Mouse (Mus musculus) kidney, adult 2 months (tissue): ENCODE results near the gene Ptprd. TPM values are rescaled to one million over a fixed set of nuclear protein-coding genes. Genes with fewer than 3 reads are reported as not detected.

Experiments
- DNase-seq: peaks from one replicate; pipeline ENCODE4 v3.0.0; 2021
- H3K27ac ChIP-seq: fragments of 200-500 bp; 2 replicates; pipeline ENCODE4 v1.5.1; 2012; ENCODE audit warnings: low read depth, low read length, control low read depth, inconsistent platforms; ENCODE audit not compliant: insufficient read depth
- H3K27me3 ChIP-seq: fragments of 200-500 bp; replicated peaks from 2 replicates; pipeline ENCODE4 v1.6.1; 2012; ENCODE audit warnings: mild to moderate bottlenecking, moderate library complexity, low read length, inconsistent platforms; ENCODE audit not compliant: control insufficient read depth, insufficient read depth
- H3K36me3 ChIP-seq: fragments of 200-500 bp; 2 replicates; pipeline ENCODE4 v1.6.1; 2012; ENCODE audit warnings: mild to moderate bottlenecking, moderate library complexity, low read length, inconsistent platforms; ENCODE audit not compliant: control insufficient read depth, insufficient read depth
- H3K4me1 ChIP-seq: fragments of 200-500 bp; 2 replicates; pipeline ENCODE4 v1.6.1; 2011; ENCODE audit warnings: low read length; ENCODE audit not compliant: control insufficient read depth, insufficient read depth
- H3K4me3 ChIP-seq: fragments of 200-500 bp; 2 replicates; pipeline ENCODE4 v1.5.1; 2011; ENCODE audit warnings: mild to moderate bottlenecking, low read depth, low read length, control low read depth; ENCODE audit not compliant: insufficient read depth
- CTCF ChIP-seq: fragments of 200-500 bp; conservative IDR thresholded peaks from 2 replicates; pipeline ENCODE4 v1.5.1; 2011; ENCODE audit warnings: low read depth, mild to moderate bottlenecking, control low read depth, low read length, moderate library complexity, mixed read lengths; ENCODE audit not compliant: insufficient read depth, insufficient read length
- POLR2A ChIP-seq: fragments of 200-500 bp; IDR thresholded peaks from one replicate; pipeline ENCODE4 v1.6.1; 2011; ENCODE audit warnings: low read depth, low read length, control low read depth
- WGBS: fragments of 180-500 bp; shearing (Covaris S2); methylation state at CpG from one replicate; pipeline ENCODE4 v1.1.7; 2018; 5-methylcytosine and 5-hydroxymethylcytosine counted together
- polyA plus RNA-seq: library from polyadenylated mRNA; depleted of rRNA; stranded (reverse); fragments of >200 nt; gene quantifications from 2 replicates; pipeline ENCODE4 v1.2.3, GENCODE M21; 2012

The Ptprd gene
- polyA plus RNA-seq, 1 experiment, result 30.0 TPM

GRCm38 (mm10) chr4:76541769-76542168 lies 1670.0 kb downstream of the Ptprd start:
- H3K27me3 ChIP-seq, result no peaks in the 10 kb centered on the region
- TF ChIP-seq POLR2A (no peak), CTCF (no peak)
- 75% methylated on average over 2 of the region's 2 CpGs for WGBS
- H3K4me1 ChIP-seq, result no peaks in the 10 kb centered on the region
- no peak overlapping the region for H3K4me3 ChIP-seq
- no peak for DNase-seq
- H3K27ac ChIP-seq, result no peak overlapping the region
- H3K36me3 ChIP-seq, result no peaks in the 10 kb centered on the region

DNA sequence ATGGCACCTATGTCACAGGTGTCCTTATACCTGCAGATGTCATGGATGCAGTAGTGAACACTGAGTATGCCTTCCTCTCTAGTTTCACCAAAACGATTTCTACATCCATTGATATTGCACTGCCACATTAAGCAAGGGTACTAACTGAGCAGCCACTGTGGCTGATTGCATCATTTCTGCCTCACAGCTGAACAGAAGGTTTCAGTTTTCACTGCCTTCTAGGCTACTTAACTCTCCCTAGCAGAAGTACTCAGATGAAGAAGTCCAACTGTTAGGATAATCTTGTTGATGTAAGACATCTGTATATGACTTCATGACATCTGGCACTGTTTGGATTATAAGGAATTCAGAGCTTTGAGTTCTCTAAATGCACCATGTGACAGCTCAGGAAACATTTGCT lies 1678.8 kb downstream of the Ptprd start:
- Histone ChIP-seq H3K4me3 (no peak overlapping the region), H3K36me3 (no peaks in the 10 kb centered on the region), H3K27ac (no peak overlapping the region), H3K27me3 (no peaks in the 10 kb centered on the region), H3K4me1 (no peaks in the 10 kb centered on the region)
- DNase-seq, result no peak
- WGBS, result 26% methylated on average over 1 of the region's 1 CpGs
- TF ChIP-seq CTCF (no peak), POLR2A (no peak)

GRCm38 (mm10) chr4:76525281-76525680 lies 1686.5 kb downstream of the Ptprd start:
- no peak for DNase-seq
- no peaks in the 10 kb centered on the region for H3K36me3 ChIP-seq
- no peak overlapping the region for H3K27ac ChIP-seq
- TF ChIP-seq CTCF (no peak), POLR2A (no peak)
- H3K27me3 ChIP-seq, result no peaks in the 10 kb centered on the region
- no peaks in the 10 kb centered on the region for H3K4me1 ChIP-seq
- no peak overlapping the region for H3K4me3 ChIP-seq
- 73% methylated on average over 3 of the region's 3 CpGs for WGBS

DNA sequence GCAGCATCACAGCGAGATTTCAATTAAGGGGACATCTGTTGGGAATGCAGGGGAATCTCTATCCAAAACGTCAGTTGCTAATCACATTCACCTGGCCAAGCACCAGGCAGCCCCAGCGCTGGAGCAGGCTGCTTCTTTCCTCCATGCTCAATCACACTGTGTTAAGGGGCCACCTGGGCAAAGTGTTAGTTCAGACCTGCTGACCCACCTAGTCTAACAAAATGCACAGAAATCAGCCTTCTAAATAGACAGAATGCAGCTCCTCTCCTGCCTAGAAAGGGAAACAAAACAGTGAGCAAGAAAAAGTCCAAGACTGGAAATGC lies 1708.5 kb downstream of the Ptprd start:
- no peak overlapping the region for H3K4me3 ChIP-seq
- 33% methylated on average over 3 of the region's 3 CpGs for WGBS
- H3K27ac ChIP-seq, result no peak overlapping the region
- no peak for DNase-seq
- no peaks in the 10 kb centered on the region for H3K27me3 ChIP-seq
- TF ChIP-seq POLR2A (no peak), CTCF (no peak)
- H3K4me1 ChIP-seq, result no peaks in the 10 kb centered on the region
- H3K36me3 ChIP-seq, result no peaks in the 10 kb centered on the region

DNA sequence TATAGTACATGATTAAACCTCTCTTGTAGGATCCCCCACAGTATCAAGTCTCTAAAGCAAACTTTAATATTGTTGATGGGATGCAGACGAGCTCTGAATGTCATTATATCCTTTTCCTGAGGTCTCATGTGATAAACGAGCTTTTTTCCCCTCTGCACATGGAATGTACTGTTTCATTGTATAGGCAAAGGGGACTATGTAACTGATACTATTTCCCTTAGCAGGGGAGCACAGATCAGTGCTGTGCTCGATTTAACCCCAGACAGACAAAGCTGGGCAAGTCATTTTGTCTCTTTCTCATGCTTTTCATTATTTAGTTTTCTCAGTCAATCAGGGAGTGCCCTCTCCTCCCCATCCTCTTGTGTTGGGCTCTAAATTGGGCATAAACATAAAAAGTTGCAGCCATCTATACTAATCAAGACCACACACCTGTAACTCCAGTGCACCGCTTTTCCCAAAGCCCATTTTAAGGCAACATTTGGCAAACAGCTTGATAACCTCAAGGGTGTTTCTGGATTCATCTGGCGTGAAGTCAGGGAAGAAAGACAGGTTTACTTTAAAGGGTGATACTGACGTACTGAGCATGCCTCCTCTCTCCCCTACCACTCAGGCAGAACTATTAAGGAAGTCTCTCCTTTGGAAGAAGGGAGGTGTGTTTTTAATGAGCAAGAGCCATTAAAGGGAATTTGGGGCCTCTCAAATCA lies 1709.0 kb downstream of the Ptprd start:
- no peak for DNase-seq
- WGBS, result 52% methylated on average over 6 of the region's 6 CpGs
- no peak for TF ChIP-seq CTCF
- H3K27ac ChIP-seq, result no peak overlapping the region
- no peaks in the 10 kb centered on the region for H3K27me3 ChIP-seq
- H3K4me1 ChIP-seq, result no peaks in the 10 kb centered on the region
- no peaks in the 10 kb centered on the region for H3K36me3 ChIP-seq
- H3K4me3 ChIP-seq, result no peak overlapping the region

- Histone ChIP-seq H3K36me3 (no peaks in the 10 kb centered on the region), H3K27ac (no peak overlapping the region), H3K4me3 (no peak overlapping the region), H3K27me3 (no peaks in the 10 kb centered on the region), H3K4me1 (no peaks in the 10 kb centered on the region)
- WGBS, result 69% methylated on average over 3 of the region's 3 CpGs
- peak; percentile 36 for DNase-seq
- TF ChIP-seq CTCF (0 out of 2 replicates have a peak, but pooled peaks have one; percentile 15), POLR2A (no peak)
Observed at GRCm38 (mm10) chr4:76485848-76486247, 1725.9 kb downstream of the Ptprd start.

DNA sequence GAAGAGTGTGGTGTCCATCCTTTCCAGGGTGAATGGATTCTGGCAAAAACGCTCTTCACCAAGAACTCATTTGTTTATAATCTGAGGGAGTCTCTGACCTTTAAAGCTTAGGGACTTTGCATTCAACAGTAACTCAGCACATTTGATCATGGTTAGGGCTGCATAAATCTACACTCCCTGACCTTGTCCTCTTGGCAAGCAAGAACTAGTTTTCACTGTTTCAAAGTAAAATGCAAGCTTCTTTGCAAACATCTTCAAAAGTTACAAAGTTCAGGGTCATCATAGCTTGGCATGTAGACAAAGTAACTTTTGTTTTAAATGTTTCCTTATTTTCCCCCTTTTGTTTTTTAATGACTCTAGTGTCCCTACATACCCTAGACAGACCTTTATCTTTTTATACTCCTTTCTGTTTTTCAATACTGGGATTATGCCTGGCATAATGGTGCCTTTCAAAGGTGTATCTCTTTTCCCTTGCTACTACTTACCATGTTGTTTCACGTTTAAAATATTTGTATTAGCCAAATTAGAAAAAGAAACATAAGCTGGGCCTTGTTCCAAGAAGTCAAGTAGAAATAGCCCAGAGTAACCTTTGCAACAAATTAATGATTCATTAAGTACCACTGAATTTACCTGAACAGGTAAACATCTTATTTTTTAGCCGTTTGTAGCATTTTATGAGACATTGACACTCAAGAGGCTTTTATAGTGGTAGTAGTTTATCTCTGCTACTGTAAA lies 1743.2 kb downstream of the Ptprd start:
- no peak for TF ChIP-seq POLR2A
- no peak for TF ChIP-seq CTCF
- H3K36me3 ChIP-seq, result no peaks in the 10 kb centered on the region
- H3K27ac ChIP-seq, result peak overlapping the region; percentile 38; the same call in 1 of the 2 replicates
- DNase-seq, result peak; percentile 51
- peaks cover 5% of the 10 kb centered on the region; the same call in 1 of the 2 replicates for H3K4me1 ChIP-seq
- no peaks in the 10 kb centered on the region for H3K27me3 ChIP-seq
- H3K4me3 ChIP-seq, result no peak overlapping the region
- 23% methylated on average over 3 of the region's 3 CpGs for WGBS
